Mouse (Mus musculus): ENCODE results near the gene Rhof. TPM values are rescaled to one million over a fixed set of nuclear protein-coding genes. Genes with fewer than 3 reads are reported as not detected.
A peak's percentile ranks its signal among the peaks of the same experiment; 100 is the strongest.

Rhof gene
- 5.6 and 6.6 TPM in 2 replicates for polyA plus RNA-seq (2015; fragmentation: Nextera tagmentation; extraction: Ambion mirVana)

DNA sequence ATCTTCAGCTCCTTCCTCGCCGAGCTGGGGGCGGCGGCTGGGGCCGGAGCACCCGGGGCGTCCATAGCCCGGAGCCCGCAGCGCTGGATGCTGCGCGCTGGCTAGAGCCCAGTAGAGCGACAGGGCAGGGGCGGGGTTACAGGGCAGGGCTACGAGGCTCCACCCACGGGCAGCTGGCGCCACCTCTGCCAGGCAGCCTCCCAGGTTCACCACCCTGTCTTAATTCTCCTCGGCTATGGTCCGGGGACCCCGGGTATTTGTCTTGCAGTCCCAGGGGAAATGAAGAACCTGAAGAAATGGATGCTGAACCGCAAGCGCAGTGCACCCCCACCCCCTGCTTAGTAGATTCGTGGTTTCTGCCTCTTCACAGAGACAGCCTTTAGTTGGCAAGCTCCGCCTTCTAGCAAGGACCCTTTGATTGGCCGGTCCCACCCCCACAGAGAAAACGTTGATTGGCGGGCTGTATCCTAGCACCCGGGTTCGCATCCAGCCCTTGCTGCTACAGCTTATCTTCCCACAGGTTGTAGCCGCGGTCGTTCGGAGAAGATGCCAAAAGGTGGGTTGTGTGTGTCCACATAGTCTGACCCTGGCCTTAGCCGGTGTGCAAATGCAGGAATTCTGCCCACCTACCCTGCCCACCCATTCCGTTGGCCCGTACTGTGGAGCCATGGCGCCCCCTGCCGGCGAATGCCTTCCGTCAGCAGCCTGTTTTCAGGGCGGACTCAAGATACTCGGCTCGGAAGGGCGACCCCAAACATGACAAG is at the start of gene Rhof:
Gene Rhof, minus strand, starts transcription at position 385 of the 764 bp plus-strand sequence.
- Histone ChIP-seq H3K36me3 (peaks cover 16% of the 10 kb centered on the region; the same call in 1 of the 2 replicates), H3K9ac (peak within 1 kb of the TSS; percentile 70), H3K4me3 (peak within 1 kb of the TSS; percentile 48), H3K4me1 (peaks cover 69% of the 10 kb centered on the region), H3K9me3 (no peaks in the 10 kb centered on the region), H3K4me2 (peak within 1 kb of the TSS; percentile 99), H3K27ac (peak within 1 kb of the TSS; percentile 100), H3K27me3 (no peaks in the 10 kb centered on the region)
- ATAC-seq (ENCODE audit: insufficient number of reproducible peaks, insufficient read depth, low FRiP score, low TSS enrichment, low read depth): 0 out of 2 replicates have a peak, but pooled peaks have one; percentile 9
- 4% methylated on average over 44 of the region's 44 CpGs for WGBS

DNA sequence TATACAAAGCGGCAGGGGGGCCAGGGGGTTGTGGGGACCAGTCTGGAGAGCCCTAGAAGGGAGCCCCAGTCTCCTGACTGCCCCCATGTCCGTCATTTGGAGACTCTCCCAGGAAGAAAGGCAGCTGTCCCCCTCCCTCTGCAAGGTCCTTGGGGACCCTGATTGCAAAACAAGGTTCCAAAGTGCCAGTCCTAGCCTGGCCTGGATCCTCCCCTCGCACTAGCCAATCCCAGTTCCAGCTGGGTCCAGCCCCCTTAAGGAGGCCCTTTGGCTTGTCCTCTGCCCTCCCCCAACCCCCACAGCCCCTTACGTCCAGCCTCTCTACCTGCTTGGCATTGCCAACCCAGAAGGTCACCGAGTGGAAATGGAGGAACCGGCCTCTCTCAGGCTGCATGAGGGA is 49.0 kb upstream of the Rhof start:
- peaks cover 3% of the 10 kb centered on the region; the same call in 1 of the 2 replicates for H3K9me3 ChIP-seq
- H3K4me3 ChIP-seq: no peak overlapping the region
- no peak overlapping the region for H3K4me2 ChIP-seq
- no peak overlapping the region for H3K9ac ChIP-seq
- no peaks in the 10 kb centered on the region for H3K4me1 ChIP-seq
- H3K36me3 ChIP-seq: no peaks in the 10 kb centered on the region
- 74% methylated on average over 6 of the region's 6 CpGs for WGBS
- no peak overlapping the region for H3K27ac ChIP-seq
- no peaks in the 10 kb centered on the region for H3K27me3 ChIP-seq
- no peak for ATAC-seq (ENCODE audit: insufficient number of reproducible peaks, insufficient read depth, low FRiP score, low TSS enrichment, low read depth)

DNA sequence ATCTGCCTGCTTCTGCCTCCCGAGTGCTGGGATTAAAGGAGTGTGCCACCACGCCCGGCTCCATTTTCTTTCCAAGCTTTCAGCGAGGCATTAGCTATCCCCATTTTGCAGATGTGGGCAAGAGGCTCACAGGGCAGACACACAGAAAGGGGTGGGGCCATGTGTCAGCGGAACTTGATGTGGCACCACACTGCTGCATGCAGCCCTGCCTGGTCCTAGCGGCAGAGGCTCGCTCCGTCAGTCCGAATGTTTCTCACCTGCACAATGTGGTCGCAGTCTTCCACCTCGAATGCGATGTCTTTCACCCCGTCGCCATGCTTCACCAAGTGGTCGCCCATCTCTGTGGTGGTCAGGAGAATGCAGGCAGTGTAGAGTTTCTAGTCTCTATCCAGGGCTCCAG is 47.9 kb upstream of the Rhof start:
- Histone ChIP-seq H3K27me3 (no peaks in the 10 kb centered on the region), H3K36me3 (no peaks in the 10 kb centered on the region), H3K4me1 (no peaks in the 10 kb centered on the region), H3K4me2 (no peak overlapping the region), H3K27ac (no peak overlapping the region), H3K9ac (no peak overlapping the region), H3K9me3 (peaks cover 3% of the 10 kb centered on the region; the same call in 1 of the 2 replicates), H3K4me3 (no peak overlapping the region)
- ATAC-seq (ENCODE audit: insufficient number of reproducible peaks, insufficient read depth, low FRiP score, low TSS enrichment, low read depth): no peak
- WGBS: 92% methylated on average over 15 of the region's 15 CpGs

DNA sequence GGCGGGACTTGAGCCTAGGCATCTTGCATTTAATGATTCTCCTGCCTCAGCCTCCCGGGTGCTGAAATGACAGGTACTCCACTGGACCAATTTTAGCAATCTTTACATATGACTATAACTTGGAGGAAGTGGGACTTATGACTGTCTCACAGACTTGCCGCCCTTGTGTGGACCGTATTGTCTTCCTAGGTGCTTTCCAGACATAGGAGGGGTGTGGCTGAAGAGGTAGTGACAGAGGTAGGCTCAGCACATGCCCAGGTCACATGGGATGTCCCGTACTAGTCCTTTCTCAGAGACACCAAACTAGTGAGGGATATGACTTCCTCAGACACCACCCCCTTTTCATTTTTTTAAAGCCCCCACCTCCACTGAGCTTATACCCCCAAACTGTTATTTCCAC is 46.3 kb upstream of the Rhof start:
- whole genome bisulfite sequencing: 84% methylated on average over 5 of the region's 5 CpGs
- Histone ChIP-seq H3K27me3 (no peaks in the 10 kb centered on the region), H3K36me3 (no peaks in the 10 kb centered on the region), H3K4me2 (no peak overlapping the region), H3K9ac (no peak overlapping the region), H3K27ac (no peak overlapping the region), H3K4me1 (no peaks in the 10 kb centered on the region), H3K4me3 (no peak overlapping the region), H3K9me3 (peaks cover 3% of the 10 kb centered on the region; the same call in 1 of the 2 replicates)
- ATAC-seq (ENCODE audit: insufficient number of reproducible peaks, insufficient read depth, low FRiP score, low TSS enrichment, low read depth): no peak

DNA sequence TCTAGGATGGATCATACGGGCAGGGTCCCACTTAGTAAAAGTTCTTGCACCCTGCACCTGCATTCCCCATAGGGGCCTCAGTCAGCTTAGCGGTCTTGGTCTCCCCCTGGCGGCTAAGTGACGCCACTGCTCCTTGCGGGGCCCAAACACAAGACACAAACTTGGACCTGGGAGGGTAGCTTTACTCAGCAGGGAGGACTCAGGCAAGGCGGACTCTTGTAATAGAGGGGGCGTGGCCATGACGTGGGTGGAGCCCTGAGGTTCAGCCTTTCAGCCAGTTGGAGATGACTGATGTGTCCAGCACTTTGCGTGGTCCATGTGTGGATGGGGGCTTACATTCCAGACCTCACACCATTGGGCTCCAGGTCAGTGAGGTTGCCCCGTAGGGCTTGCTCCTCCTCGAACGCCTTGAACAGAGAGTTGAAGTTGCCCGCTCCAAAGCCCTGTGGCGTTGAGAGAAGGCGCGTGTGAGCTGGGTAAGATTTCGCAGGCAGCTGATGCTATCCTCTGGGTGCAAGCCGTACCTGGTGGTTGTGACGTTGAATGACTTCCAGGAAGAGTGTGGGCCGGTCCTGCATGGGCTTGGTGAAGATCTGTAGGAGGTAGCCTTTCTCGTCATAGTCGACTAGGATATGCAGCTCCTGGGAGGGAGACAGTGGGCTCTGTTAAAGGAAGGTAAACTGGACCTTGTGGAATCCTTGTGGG is 39.3 kb upstream of the Rhof start:
- peaks cover 31% of the 10 kb centered on the region for H3K4me1 ChIP-seq
- H3K27ac ChIP-seq: peak overlapping the region; percentile 5; the same call in 1 of the 2 replicates

DNA sequence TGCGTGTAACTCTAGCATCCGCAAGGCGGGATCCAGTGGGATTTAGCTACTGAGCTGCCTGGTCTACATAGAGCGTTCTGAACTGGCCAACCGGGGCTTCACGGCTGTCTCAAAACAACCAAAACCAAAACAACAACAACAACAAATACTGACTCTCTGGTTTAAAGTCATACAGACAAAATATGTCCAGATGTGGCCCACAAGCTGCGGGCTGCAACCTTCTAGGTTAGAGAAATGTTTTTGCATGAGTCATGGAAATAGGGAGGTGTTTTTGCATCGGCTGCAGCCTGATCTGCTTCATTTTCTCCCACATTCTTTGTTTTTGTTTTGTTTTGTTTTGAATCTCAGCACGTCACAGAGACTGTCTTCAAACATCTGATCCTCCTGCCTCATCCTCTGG is 37.9 kb upstream of the Rhof start:
- H3K9ac ChIP-seq: no peak overlapping the region
- H3K4me3 ChIP-seq: no peak overlapping the region
- H3K27me3 ChIP-seq: no peaks in the 10 kb centered on the region
- peaks cover 21% of the 10 kb centered on the region for H3K36me3 ChIP-seq
- ATAC-seq (ENCODE audit: insufficient number of reproducible peaks, insufficient read depth, low FRiP score, low TSS enrichment, low read depth): no peak
- WGBS: 38% methylated on average over 9 of the region's 9 CpGs
- no peaks in the 10 kb centered on the region for H3K9me3 ChIP-seq
- H3K4me1 ChIP-seq: peaks cover 31% of the 10 kb centered on the region
- no peak overlapping the region for H3K4me2 ChIP-seq
- H3K27ac ChIP-seq: peak overlapping the region; percentile 77

More for the DNA sequence above, 39.3 kb upstream of the Rhof start:
- Histone ChIP-seq H3K36me3 (peaks cover 7% of the 10 kb centered on the region), H3K27me3 (no peaks in the 10 kb centered on the region), H3K9me3 (no peaks in the 10 kb centered on the region), H3K4me2 (peak overlapping the region; percentile 59), H3K9ac (peak overlapping the region; percentile 32; the same call in 1 of the 2 replicates), H3K4me3 (peak overlapping the region; percentile 35)
- 7% methylated on average over 22 of the region's 22 CpGs for WGBS
- peak; percentile 77 for ATAC-seq (ENCODE audit: insufficient number of reproducible peaks, insufficient read depth, low FRiP score, low TSS enrichment, low read depth)

DNA sequence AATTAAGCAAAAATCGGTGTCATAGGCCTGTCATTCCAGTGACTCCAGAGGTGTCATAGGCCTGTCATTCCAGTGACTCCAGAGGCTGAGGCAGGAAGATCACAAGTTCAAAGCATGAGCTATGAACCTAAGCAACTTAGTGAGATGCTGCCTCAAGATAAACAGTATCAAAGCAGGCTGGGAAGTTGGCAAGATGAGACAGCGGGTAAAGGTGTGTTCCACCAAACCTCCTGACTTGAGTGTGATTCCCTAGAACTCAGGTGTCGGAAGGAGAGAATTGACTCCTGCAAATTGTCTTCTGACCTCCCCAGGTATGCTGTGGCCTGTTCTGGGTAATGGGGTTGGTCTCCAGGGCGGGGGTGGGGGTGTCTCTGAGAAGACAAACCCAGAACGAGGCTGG is 36.8 kb upstream of the Rhof start, which contains the start of gene Psmd9:
Gene Psmd9, plus strand, starts transcription at position 130 of the 400 bp plus-strand sequence.
- H3K4me3 ChIP-seq: no peak within 1 kb of the TSS
- no peaks in the 10 kb centered on the region for H3K27me3 ChIP-seq
- H3K4me2 ChIP-seq: no peak within 1 kb of the TSS
- H3K36me3 ChIP-seq: peaks cover 26% of the 10 kb centered on the region
- no peaks in the 10 kb centered on the region for H3K9me3 ChIP-seq
- peak within 1 kb of the TSS; percentile 77 for H3K27ac ChIP-seq
- ATAC-seq (ENCODE audit: insufficient number of reproducible peaks, insufficient read depth, low FRiP score, low TSS enrichment, low read depth): no peak
- peaks cover 31% of the 10 kb centered on the region for H3K4me1 ChIP-seq
- WGBS: 81% methylated on average over 5 of the region's 5 CpGs
- no peak within 1 kb of the TSS for H3K9ac ChIP-seq

DNA sequence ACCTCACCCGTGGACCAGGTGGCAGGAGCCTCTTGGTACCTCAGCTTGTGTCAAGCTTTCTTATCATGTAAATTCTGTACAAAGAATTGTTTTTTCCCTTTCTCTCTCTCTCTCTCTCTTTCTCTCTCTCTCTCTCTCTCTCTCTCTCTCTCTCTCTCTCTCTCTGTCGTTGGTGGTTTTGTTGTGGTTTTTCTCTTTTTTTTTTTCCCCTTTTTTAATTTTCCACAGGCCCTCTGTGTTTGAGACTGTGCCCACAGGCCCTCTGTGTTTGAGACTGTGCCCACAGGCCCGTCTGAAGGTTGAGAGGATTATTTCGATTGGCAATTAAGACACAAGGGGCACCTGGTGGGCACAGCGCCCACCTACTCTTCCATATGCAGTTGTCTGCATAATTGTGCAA is 35.1 kb upstream of the Rhof start:
- Histone ChIP-seq H3K4me1 (peaks cover 30% of the 10 kb centered on the region), H3K4me3 (no peak overlapping the region), H3K9me3 (no peaks in the 10 kb centered on the region), H3K9ac (no peak overlapping the region), H3K4me2 (no peak overlapping the region), H3K27ac (no peak overlapping the region), H3K36me3 (peaks cover 43% of the 10 kb centered on the region), H3K27me3 (no peaks in the 10 kb centered on the region)
- 60% methylated on average over 5 of the region's 5 CpGs for WGBS
- no peak for ATAC-seq (ENCODE audit: insufficient number of reproducible peaks, insufficient read depth, low FRiP score, low TSS enrichment, low read depth)

DNA sequence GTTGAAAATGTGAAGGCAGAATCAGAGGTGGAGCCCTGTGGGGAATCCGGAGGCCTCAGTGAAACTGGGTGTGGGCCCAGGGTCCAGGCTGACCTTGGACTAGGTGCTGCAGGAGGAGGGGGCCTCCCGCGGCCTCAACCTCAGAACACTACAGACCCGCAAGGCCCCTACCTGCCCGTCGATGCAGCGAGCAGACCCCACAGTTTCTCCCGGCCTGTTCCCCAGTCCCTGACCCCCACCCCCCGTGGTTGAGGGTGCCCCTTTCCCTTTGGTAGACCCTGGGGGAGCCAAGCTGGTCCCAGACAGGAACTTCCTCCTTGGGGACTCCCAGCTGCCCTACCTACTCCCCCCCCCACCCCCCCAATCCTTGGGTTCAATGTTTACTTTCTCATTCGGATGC is 33.9 kb upstream of the Rhof start:
- Histone ChIP-seq H3K27ac (no peak overlapping the region), H3K4me2 (no peak overlapping the region), H3K4me1 (peaks cover 20% of the 10 kb centered on the region), H3K4me3 (no peak overlapping the region), H3K9ac (no peak overlapping the region), H3K36me3 (peaks cover 55% of the 10 kb centered on the region), H3K27me3 (no peaks in the 10 kb centered on the region), H3K9me3 (no peaks in the 10 kb centered on the region)
- ATAC-seq (ENCODE audit: insufficient number of reproducible peaks, insufficient read depth, low FRiP score, low TSS enrichment, low read depth): no peak
- 86% methylated on average over 10 of the region's 10 CpGs for WGBS

DNA sequence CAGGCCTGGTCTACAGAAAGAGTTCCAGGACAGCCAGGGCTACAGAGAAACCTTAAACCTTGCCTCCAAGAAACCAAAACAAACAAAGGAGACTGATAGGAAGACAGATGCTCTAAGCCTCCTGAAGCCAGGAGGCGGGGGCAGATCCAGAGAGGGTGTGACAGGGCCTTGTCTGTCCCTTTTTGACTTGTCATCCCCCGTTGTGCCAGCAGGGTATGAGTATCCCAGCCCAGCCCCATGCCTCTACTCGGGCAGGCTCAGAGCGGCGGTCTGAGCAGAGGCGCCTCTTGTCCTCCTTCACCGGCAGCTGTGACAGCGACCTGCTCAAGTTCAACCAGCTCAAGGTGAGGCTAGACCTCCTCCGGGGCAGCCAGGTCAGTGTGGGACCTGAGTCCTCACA is 30.4 kb upstream of the Rhof start:
- ATAC-seq (ENCODE audit: insufficient number of reproducible peaks, insufficient read depth, low FRiP score, low TSS enrichment, low read depth): no peak
- WGBS: 81% methylated on average over 9 of the region's 9 CpGs
- Histone ChIP-seq H3K4me2 (no peak overlapping the region), H3K9me3 (no peaks in the 10 kb centered on the region), H3K27ac (no peak overlapping the region), H3K4me3 (no peak overlapping the region), H3K4me1 (0 out of 2 replicates have a peak, but pooled peaks cover under 1% of the 10 kb centered on the region), H3K27me3 (no peaks in the 10 kb centered on the region), H3K36me3 (peaks cover 88% of the 10 kb centered on the region), H3K9ac (no peak overlapping the region)

DNA sequence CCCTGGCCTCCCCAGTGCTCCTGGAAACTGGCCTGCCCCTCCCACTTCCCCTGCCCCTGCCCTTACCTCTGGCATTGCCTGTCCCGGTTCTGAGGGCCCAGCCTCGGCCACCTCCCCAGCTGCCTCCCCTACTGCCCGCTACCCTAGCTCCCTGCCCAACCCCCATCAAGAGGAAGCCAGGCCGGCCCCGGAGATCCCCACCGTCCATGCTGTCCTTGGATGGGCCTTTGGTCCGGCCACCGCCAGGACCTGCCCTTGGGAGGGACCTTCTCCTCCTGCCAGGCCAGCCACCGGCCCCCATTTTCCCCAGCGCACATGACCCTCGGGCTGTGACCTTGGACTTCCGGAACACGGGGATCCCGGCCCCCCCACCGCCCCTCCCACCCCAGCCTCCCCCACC is 27.8 kb upstream of the Rhof start:
- Histone ChIP-seq H3K4me2 (no peak overlapping the region), H3K9me3 (no peaks in the 10 kb centered on the region), H3K9ac (no peak overlapping the region), H3K4me3 (no peak overlapping the region), H3K4me1 (no peaks in the 10 kb centered on the region), H3K27me3 (no peaks in the 10 kb centered on the region), H3K36me3 (peaks cover 87% of the 10 kb centered on the region), H3K27ac (no peak overlapping the region)
- WGBS: 91% methylated on average over 15 of the region's 15 CpGs
- ATAC-seq (ENCODE audit: insufficient number of reproducible peaks, insufficient read depth, low FRiP score, low TSS enrichment, low read depth): no peak

Data from embryonic facial prominence, embryonic 13.5 days (tissue).